ENCODE assay signal across 20 mouse cellular contexts in the genomic region with DNA sequence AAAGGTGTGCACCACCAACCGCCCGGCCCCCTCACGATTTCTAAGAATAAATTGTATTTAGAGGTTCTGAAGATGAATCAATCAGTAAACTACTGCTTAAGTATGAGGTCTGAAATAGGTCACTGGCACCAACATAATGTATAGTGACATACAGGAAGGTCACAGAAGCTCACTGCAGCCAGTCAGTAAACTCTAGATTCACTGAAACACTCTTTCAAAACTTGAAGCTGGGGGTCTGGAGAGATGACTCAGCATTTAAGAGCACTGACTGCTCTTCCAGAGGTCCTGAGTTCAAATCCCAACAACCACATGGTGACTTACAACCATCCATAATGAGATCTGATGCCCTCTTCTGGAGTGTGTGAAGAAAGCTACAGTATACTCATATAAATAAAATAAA. TPM values are rescaled to one million over a fixed set of nuclear protein-coding genes. Genes with fewer than 3 reads are reported as not detected.
DNase-seq lines count a peak whose midpoint lies in the region; TF ChIP-seq lines count a peak whose summit lies in the region.
"Had no signal": no experiment of that assay in that cellular context is flagged by ENCODE, and none has a peak within 500 bp of the region (broad histone marks: within the 10 kb centered on the region; RNA-seq: fewer than 3 reads in every experiment).

No protein-coding gene starts in this region.

- H3K27me3 ChIP-seq in heart, adult 2 months (ENCODE audit: control insufficient read depth, insufficient read depth, low read length): no peaks in the 10 kb centered on the region
- no peaks in the 10 kb centered on the region for H3K27me3 ChIP-seq in CH12.LX (replicated peaks)
- H3K27me3 ChIP-seq: embryonic facial prominence, embryonic 12.5 days; forebrain, embryonic 13.5 days; forebrain, embryonic 15.5 days had no signal

- H3K79me2 ChIP-seq in heart, adult 2 months (replicated peaks; ENCODE audit: control insufficient read depth, insufficient read depth, low read length): no peaks in the 10 kb centered on the region
- peaks cover 50% of the 10 kb centered on the region for H3K79me2 ChIP-seq in CH12.LX (replicated peaks; ENCODE audit: control insufficient read depth, extremely low read depth, insufficient read depth, poor library complexity, severe bottlenecking)

- no peak for TF ChIP-seq POLR2A in heart, adult 2 months (IDR thresholded peaks at IDR 0.05; ENCODE audit: insufficient read depth, low read depth, low read length)
- TF ChIP-seq POLR2A in CH12.LX (IDR thresholded peaks at IDR 0.05; ENCODE audit: low read depth, low read length): no peak; the same call in 1 of the 2 replicates

- H3K36me3 ChIP-seq in heart, adult 2 months (ENCODE audit: control insufficient read depth, insufficient read depth, low read length): peaks cover 27% of the 10 kb centered on the region
- H3K36me3 ChIP-seq in CH12.LX (replicated peaks in 1 of 2; ENCODE audit: control insufficient read depth in 1 of 2, insufficient read depth in 1 of 2, low read length in 1 of 2): peaks cover 55 to 82% of the 10 kb centered on the region in 2 experiments
- peaks cover 36% of the 10 kb centered on the region for H3K36me3 ChIP-seq in ES-E14 (ENCODE audit: control insufficient read depth, insufficient read depth, low read length, poor library complexity, severe bottlenecking)

- intact Hi-C loops in heart, adult 2 months (cut with DNase I): no loop called here

- no peak overlapping the region for H3K27ac ChIP-seq in heart, adult 2 months
- H3K27ac ChIP-seq in CH12.LX (ENCODE audit: insufficient read depth, low read depth) (no peak overlapping the region), ES-E14 (ENCODE audit: insufficient read depth, low read depth, low read length, poor library complexity, severe bottlenecking) (no peak overlapping the region)
- H3K27ac ChIP-seq: embryonic facial prominence, embryonic 10.5 days; embryonic facial prominence, embryonic 12.5 days; forebrain, embryonic 13.5 days; forebrain, embryonic 15.5 days had no signal

- no peak for TF ChIP-seq CTCF in heart, adult 2 months (IDR thresholded peaks at IDR 0.05)
- TF ChIP-seq CTCF in CH12.LX (conservative IDR thresholded peaks at IDR 0.05 in 1 of 2, IDR thresholded peaks at IDR 0.05 in 1 of 2; ENCODE audit: low read depth in 2 of 2, low read length in 2 of 2): no peak

- in situ Hi-C loops in CH12.LX (cut with MboI; ENCODE audit: low pct_ligation_motif_present, low pct_unique_long_range_greater_than_20kb, low sequenced_read_pairs): no loop called here
- in situ Hi-C loops in ES-E14 (cut with MboI; ENCODE audit: low sequenced_read_pairs in 2 of 2, unreplicated experiment in 2 of 2): no loop called here

- no peak overlapping the region for H3K4me2 ChIP-seq in CH12.LX (ENCODE audit: insufficient read depth, low read depth, poor library complexity, severe bottlenecking)
- H3K4me2 ChIP-seq: embryonic facial prominence, embryonic 12.5 days; forebrain, embryonic 13.5 days; forebrain, embryonic 15.5 days had no signal

- no peaks in the 10 kb centered on the region; the same call in 1 of the 2 replicates for H3K4me1 ChIP-seq in heart, adult 2 months (ENCODE audit: control insufficient read depth, insufficient read depth, low read length)
- H3K4me1 ChIP-seq in CH12.LX (ENCODE audit: control insufficient read depth in 1 of 2, insufficient read depth in 2 of 2) (peaks cover 0 to 3% of the 10 kb centered on the region in 2 experiments; a peak in 2 of 4 replicates), ES-E14 (ENCODE audit: control insufficient read depth in 2 of 2, insufficient read depth in 2 of 2, low read length in 2 of 2, poor library complexity in 1 of 2) (no peaks in the 10 kb centered on the region; a peak in 1 of 4 replicates)
- H3K4me1 ChIP-seq: embryonic facial prominence, embryonic 10.5 days; embryonic facial prominence, embryonic 12.5 days; forebrain, embryonic 13.5 days; forebrain, embryonic 15.5 days had no signal

- no peak overlapping the region for H3K9ac ChIP-seq in heart, adult 2 months (ENCODE audit: low read depth, low read length)
- H3K9ac ChIP-seq in CH12.LX (ENCODE audit: insufficient read depth, low read depth) (no peak overlapping the region), ES-E14 (ENCODE audit: insufficient read depth, low read depth, low read length, poor library complexity, severe bottlenecking) (no peak overlapping the region)
- H3K9ac ChIP-seq: embryonic facial prominence, embryonic 12.5 days; forebrain, embryonic 13.5 days; forebrain, embryonic 15.5 days; forebrain, postnatal 0 days had no signal

- H3K9me3 ChIP-seq in CH12.LX (replicated peaks; ENCODE audit: low read length) (no peaks in the 10 kb centered on the region), ES-E14 (ENCODE audit: control insufficient read depth, insufficient read depth, low read depth, low read length) (no peaks in the 10 kb centered on the region)
- H3K9me3 ChIP-seq: embryonic facial prominence, embryonic 10.5 days; embryonic facial prominence, embryonic 12.5 days; forebrain, embryonic 13.5 days; forebrain, embryonic 15.5 days had no signal

- TF ChIP-seq RAD21 in CH12.LX (IDR thresholded peaks at IDR 0.05; ENCODE audit: low read depth, low read length): no peak

- peak; percentile 76 for DNase-seq in heart, adult 11 months
- no peak for DNase-seq in heart, adult 2 months
- DNase-seq in CH12.LX (ENCODE audit: extremely low read depth): no peak
- DNase-seq in ES-E14 (ENCODE audit: low read depth, low spot score): no peak
- DNase-seq in naive thymus-derived CD4-positive, alpha-beta T cell, adult 2 months (ENCODE audit: low read depth): peak; percentile 23
- no peak for DNase-seq in layer of hippocampus, adult 8-10 months (ENCODE audit: low spot score in 2 of 2)
- DNase-seq in lung, postnatal 4 days: no peak
- DNase-seq: adrenal gland, adult 2 months; adrenal gland, postnatal 14 days; B cell, adult 2 months; cerebellum, adult 11 months; cerebellum, adult 18-20 months; cerebellum, adult 8-10 months; cerebellum, adult 9-11 months; cerebellum, postnatal 25 days; forebrain, postnatal 0 days had no signal

- dilution Hi-C loops in CH12.LX (cut with MboI; ENCODE audit: extremely low pct_ligation_motif_present, extremely low pct_unique_long_range_greater_than_20kb, low sequenced_read_pairs): no loop called here

- 89% methylated on average over 3 of the region's 3 CpGs for WGBS in heart, adult 2 months

- TF ChIP-seq EP300 in heart, adult 2 months (IDR thresholded peaks at IDR 0.05; ENCODE audit: insufficient read depth, low read depth, low read length): no peak
- TF ChIP-seq EP300 in CH12.LX (IDR thresholded peaks at IDR 0.05; ENCODE audit: low read length): no peak

- H3K4me3 ChIP-seq in heart, adult 2 months: no peak overlapping the region
- H3K4me3 ChIP-seq in CH12.LX (replicated peaks in 1 of 3; ENCODE audit: low read depth in 2 of 3, low read length in 2 of 3, poor library complexity in 1 of 3) (no peak overlapping the region), ES-E14 (ENCODE audit: insufficient read depth in 1 of 2, low read depth in 1 of 2, low read length in 2 of 2, poor library complexity in 1 of 2, severe bottlenecking in 1 of 2) (no peak overlapping the region)
- H3K4me3 ChIP-seq: embryonic facial prominence, embryonic 10.5 days; embryonic facial prominence, embryonic 12.5 days; forebrain, embryonic 13.5 days; forebrain, embryonic 15.5 days had no signal

TF ChIP-seq in CH12.LX, 34 proteins besides CTCF, POLR2A, EP300 and RAD21:
- no peak for TF ChIP-seq CHD1 (IDR thresholded peaks at IDR 0.05; ENCODE audit: low read depth, low read length)
- TF ChIP-seq SMC3 (IDR thresholded peaks at IDR 0.05; ENCODE audit: low read depth, low read length): no peak
- 0 out of 2 replicates have a peak, but pooled peaks have one; percentile 38 for TF ChIP-seq MAFK (IDR thresholded peaks at IDR 0.05; ENCODE audit: insufficient replicate concordance, low read length)

TF ChIP-seq in ES-E14, 5 proteins besides CTCF, POLR2A, EP300 and RAD21:
- TF ChIP-seq MAFK (IDR thresholded peaks at IDR 0.05; ENCODE audit: insufficient read depth, low read depth, low read length) (peak; percentile 64; the same call in 1 of the 2 replicates), HCFC1 (IDR thresholded peaks at IDR 0.05; ENCODE audit: borderline replicate concordance, insufficient read depth, low read length) (no peak), CHD2 (IDR thresholded peaks at IDR 0.05; ENCODE audit: low read depth, low read length) (no peak), ZC3H11A (IDR thresholded peaks at IDR 0.05; ENCODE audit: borderline replicate concordance, low read depth, low read length) (no peak), ZNF384 (IDR thresholded peaks at IDR 0.05; ENCODE audit: low read depth, low read length) (no peak)

RNA-seq across cellular contexts. Expression of gene Tra2b, which starts 16.1 kb away (rescaled TPM):
- 10 to 100 TPM; 33.6 to 43.3 TPM for total RNA-seq in heart, adult 2 months (2021)
- polyA plus RNA-seq in heart, adult 2 months (2012; rRNA removed): 15.6 and 28.6 TPM in 2 replicates
- 216 and 311 TPM in 2 replicates for total RNA-seq in CH12.LX (2012; rRNA removed)
- 272 and 304 TPM in 2 replicates for total RNA-seq in CH12.LX (2014; rRNA removed)
- 392 and 405 TPM in 2 replicates for polyA plus RNA-seq in CH12.LX (2012; ENCODE audit: insufficient read length, low read depth)
- 227 and 249 TPM in 2 replicates for total RNA-seq in ES-E14 (2012; rRNA removed)
- total RNA-seq in layer of hippocampus, adult 8-10 months (2022): 10 to 100 TPM; 74.6 to 85.5 (median 80.0) TPM

Comparison
In these comparisons a context has a peak if more than half of its experiments do, and no peak if none do; other contexts are left out.
1. DNase-seq: peak in heart, adult 11 months (single experiment) and naive thymus-derived CD4-positive, alpha-beta T cell, adult 2 months (single experiment); none in heart, adult 2 months (0 of 2), CH12.LX (single experiment), ES-E14 (single experiment), layer of hippocampus, adult 8-10 months (0 of 2) and lung, postnatal 4 days (0 of 2).